Mouse (Mus musculus) lung, postnatal 14 days (tissue): Measurements from ENCODE around the gene Tulp2.
"Not testable (repeated sequence)": the region's sequence is repeated elsewhere in the genome, so short reads cannot be mapped to it uniquely, and the experiment has no call there.

Experiments used
- DNase-seq: peaks from one replicate; pipeline ENCODE4 v3.0.0; 2021

Gene Tulp2

DNA sequence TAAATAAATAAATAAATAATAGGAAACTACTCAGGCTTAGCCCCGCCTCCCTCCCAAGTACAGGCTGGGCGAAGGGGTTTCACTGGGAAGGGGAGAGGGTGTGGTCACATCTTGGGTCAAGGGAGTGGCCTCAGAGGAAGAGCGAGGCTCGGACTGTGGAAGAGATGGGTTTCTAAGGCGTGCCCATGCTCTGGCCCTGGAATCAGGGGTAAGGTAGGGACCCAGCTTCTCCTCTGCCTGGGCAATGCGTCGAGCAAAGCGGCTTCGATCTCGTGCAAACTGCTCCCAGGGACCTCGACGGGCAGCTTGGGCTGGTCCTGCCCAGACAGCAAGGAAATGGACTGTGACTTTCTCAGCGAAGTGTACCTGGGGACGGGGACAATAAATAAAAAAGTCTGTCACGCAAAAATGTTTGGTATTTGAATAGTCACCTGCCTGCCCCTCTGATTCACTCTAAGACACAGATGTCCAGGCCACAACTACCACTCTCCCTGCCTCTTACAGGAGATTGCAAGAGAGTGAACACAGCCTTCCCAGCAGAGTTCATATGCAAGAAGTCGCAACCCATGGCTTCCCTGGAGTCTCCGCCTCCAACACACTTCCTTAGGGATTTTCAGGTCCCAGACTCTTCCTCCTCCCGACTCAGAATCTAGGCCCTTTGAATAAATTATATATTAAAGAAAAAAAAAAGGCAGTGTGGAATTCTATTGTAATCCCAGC lies 41.4 kb downstream of the Tulp2 start:
- DNase-seq, result no peak

DNA sequence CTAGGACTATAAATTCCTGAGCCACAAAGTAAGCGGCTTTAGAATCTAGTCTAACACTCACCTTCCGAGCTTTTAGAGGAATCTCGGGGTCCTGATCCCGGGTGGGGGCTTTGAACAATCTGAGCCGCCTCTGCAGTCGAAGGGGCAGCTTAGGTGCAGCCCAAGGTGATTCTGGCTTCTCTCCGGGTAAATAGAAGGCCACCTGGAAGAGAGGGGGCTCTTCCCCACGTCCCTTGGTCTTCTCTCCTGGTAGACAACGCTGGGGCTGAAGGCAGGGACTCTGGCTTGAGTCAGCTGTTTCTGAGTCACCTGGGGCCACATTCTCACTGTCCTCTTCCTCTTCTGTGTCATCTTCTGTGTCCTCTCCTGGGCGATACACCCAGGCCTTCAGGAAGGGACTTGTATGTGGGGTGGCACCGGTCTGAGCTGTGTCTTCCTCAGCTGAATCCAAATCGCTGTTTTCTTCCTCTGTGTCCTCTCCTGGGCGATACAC lies 42.0 kb downstream of the Tulp2 start:
- DNase-seq, result no peak

- DNase-seq, result peak; percentile 35
Measured at GRCm38 (mm10) chr7:45524841-45525621, 43.4 kb downstream of the Tulp2 start.

DNA sequence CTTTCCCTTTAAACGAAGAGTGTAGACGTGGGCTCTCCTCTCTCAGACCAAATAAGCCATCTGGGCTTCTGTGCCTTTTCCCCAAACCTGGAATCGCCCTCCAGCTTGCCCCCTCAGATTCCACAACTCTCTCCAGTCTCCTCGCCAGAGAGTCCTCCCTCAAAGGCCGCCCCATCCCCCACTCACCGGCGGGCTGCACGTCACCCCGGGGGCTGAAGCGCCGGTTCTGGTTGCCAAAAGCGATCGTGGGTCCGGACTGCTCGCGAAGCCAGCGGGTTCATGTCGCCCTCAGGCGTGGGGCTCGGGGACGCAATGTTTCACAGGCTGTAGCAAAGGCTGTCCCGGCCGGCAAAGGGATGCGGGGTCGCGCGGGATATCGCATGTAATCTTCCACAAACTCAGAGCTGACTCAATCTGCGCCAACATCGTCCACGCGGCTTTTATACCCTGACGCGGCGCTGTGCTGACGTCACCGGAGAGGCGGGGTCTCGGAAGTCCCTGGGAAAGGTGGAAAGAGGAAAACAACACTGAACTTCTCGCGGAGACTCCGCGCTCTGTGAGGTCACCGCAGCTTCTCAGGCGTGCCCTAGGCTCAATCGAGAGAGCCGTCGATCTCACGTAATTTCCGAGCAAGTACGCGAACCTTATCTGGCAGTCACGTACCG lies 44.3 kb downstream of the Tulp2 start, which contains the start of the genes Ppp1r15a and Plekha4:
Gene Ppp1r15a (minus strand): TSS at position 460 of the 665 bp plus-strand sequence.
Gene Plekha4 (plus strand): TSS at position 522 of the 665 bp plus-strand sequence.
- DNase-seq, result peak; percentile 98

GRCm38 (mm10) chr7:45526474-45527120 lies 44.9 kb downstream of the Tulp2 start:
- peak; percentile 19 for DNase-seq

GRCm38 (mm10) chr7:45527169-45527568 lies 45.5 kb downstream of the Tulp2 start:
- not testable (repeated sequence) for DNase-seq

GRCm38 (mm10) chr7:45529461-45529860 lies 47.8 kb downstream of the Tulp2 start:
- DNase-seq, result peak; percentile 24

- DNase-seq, result no peak
Measured at GRCm38 (mm10) chr7:45530643-45531042, 49.0 kb downstream of the Tulp2 start.

- DNase-seq, result no peak
Measured at GRCm38 (mm10) chr7:45535676-45536075, 54.0 kb downstream of the Tulp2 start.

- no peak for DNase-seq
Measured at GRCm38 (mm10) chr7:45537602-45538001, 55.9 kb downstream of the Tulp2 start.

DNA sequence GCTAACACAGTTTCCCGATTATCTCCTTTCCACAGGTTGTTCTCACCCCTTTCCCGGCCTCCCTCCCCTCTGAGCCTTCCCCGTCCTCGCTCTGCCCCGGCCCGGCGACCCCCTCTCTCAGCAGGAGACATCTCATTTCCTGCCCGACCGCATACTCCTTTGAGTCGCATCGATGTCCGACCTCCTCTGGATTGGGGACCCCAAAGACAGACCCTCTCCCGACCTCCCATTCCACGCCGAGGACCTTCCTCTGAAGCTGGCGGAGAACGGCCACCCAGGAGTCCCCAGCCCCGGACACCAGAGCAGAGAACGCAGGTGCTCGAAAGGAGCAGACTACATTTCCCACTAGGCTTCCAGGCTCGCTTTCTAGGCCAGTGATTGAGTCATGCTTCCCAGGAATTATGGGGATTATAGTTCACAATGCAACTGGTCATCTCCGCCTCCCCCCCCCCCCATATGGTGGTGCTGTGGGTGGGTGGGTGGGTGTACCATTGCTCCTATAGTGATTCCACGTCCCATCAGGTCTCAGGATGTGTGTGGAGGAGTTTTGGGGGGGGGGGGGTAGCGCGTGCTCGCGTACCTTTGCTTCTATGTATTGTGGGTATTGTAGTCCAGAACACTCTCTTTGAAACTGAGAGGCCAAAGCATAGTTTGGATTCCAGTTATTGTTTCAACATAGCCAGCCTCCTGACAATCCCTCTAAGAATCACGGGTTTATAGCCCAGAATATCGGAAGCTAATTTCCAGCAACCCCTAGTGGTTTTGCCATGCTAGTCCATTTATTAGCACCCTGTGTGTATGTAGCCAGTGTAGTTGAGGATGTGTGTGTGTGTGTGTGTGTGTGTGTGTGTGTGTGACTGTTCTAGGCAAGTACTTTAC lies 56.7 kb downstream of the Tulp2 start:
- peak; percentile 51 for DNase-seq

GRCm38 (mm10) chr7:45539095-45539494 lies 57.4 kb downstream of the Tulp2 start:
- no peak for DNase-seq

DNA sequence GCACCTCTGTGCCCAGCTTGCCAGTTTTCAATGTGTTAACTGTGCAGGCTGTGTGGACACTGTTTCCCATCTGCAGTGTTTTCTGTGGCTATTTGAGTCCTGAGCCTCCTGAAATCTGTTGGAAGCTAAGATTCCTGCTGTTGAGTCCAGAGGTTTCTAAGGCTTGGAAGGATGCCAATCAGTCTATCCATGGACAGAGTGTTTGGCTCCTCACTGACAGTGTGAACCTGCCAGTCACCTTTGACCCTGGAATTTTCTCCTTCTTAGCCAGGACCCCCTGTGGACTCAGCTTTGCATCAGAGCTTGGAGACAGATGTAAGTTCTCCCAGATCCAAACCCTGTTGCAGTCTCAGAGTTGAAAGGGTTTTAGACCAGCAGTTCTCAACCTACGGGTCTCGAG lies 58.5 kb downstream of the Tulp2 start:
- no peak for DNase-seq

GRCm38 (mm10) chr7:45544525-45544924 lies 62.8 kb downstream of the Tulp2 start:
- DNase-seq, result no peak

- DNase-seq, result no peak
Measured at GRCm38 (mm10) chr7:45549641-45550436, 68.2 kb downstream of the Tulp2 start.

- no peak for DNase-seq
Measured at GRCm38 (mm10) chr7:45550821-45551511, 69.3 kb downstream of the Tulp2 start.

DNA sequence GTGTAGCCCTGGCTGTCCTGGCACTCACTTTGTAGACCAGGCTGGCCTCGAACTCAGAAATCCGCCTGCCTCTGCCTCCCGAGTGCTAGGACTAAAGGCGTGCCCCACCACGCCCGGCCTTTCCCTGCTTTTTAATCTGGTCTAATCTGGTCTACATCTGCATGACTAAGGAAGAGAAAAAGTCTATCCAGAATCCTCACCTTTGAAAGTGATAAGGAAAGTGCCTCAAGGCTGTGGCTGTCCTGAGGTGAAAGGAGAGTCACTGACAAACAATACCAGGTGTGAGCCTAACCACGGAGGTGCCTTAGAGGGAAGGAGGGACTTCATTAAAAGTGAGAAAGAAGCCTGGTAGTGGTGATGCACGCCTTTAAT lies 69.8 kb downstream of the Tulp2 start:
- no peak for DNase-seq

DNA sequence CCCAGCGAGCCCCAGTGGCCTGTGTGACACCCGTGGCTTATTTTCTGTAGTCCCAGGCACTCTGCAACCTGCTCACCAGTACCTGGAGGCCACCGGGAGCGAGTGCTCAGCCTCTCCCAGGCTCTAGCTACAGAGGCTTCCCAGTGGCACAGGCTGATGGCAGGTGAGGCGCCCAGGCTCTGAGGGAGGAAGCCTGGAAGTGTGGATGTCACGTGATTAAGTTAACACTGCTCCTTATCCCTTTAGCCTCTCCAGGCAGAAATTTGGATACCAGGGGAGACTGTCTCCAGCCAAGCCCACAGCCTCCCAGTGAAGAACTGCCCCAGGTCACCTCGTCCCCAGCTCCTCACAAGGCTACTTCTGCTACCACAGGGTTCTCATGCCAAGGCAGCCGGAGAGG lies 71.8 kb downstream of the Tulp2 start:
- DNase-seq, result no peak

- no peak for DNase-seq
Measured at GRCm38 (mm10) chr7:45553990-45554389, 72.3 kb downstream of the Tulp2 start.

- DNase-seq, result no peak
Measured at GRCm38 (mm10) chr7:45554744-45555143, 73.1 kb downstream of the Tulp2 start, which contains the start of gene Hsd17b14. Gene Hsd17b14, plus strand, starts transcription at chr7:45554893.
